Mouse (Mus musculus) erythroblast, embryonic 14.5 days (primary cell): ENCODE results near the gene Tmem82.

Experiments
- GATA1 ChIP-seq: IDR thresholded peaks from 2 replicates; pipeline ENCODE4 v1.6.1; 2012; ENCODE audit warnings: low read length, inconsistent platforms, mixed read lengths
- TAL1 ChIP-seq: IDR thresholded peaks from 3 replicates; pipeline ENCODE4 v1.6.1; 2012; ENCODE audit warnings: low read length, inconsistent platforms, mixed read lengths

DNA sequence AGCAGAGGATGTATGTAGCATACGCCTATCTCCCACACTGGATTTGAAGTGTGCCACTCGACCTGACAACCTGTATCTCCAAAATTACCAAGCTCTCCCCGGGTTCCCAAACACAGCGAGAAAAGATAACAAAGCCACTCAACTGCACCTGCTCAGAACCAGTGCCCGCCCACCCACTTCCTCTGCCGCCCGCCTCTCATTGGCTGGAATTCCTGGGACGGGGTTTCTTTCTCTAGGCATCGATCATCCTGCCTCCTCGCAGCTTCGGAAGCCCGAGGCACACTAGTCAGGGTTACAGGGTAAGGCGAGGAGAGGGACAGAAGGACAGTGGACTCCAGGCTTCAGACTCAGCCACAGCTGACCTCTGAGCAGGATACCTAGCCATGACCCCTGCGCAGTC, 10.2 kb upstream of the Tmem82 start:
- TF ChIP-seq TAL1 = no peak
- TF ChIP-seq GATA1 = no peak
